Mouse (Mus musculus) lung, embryonic 14.5 days (tissue): ENCODE results near the gene Slc5a4b. TPM values are rescaled to one million over a fixed set of nuclear protein-coding genes. Genes with fewer than 3 reads are reported as not detected.

ENCODE experiments used
- ATAC-seq: fragments of 200-750 bp; cut with Nextera tagmentation; 2 replicates; pipeline ENCODE4 v1.8.0; 2017; ENCODE audit warnings: mild to moderate bottlenecking, moderate TSS enrichment, moderate library complexity; ENCODE audit not compliant: insufficient read depth
- DNase-seq: peaks from one replicate; pipeline ENCODE4 v3.0.0-alpha.2; 2015
- H3K27ac ChIP-seq: fragments of 300-500 bp; sonication (generic); 2 replicates; pipeline ENCODE4 v1.5.1; 2014; ENCODE audit warnings: low read depth, mild to moderate bottlenecking, moderate library complexity
- H3K27me3 ChIP-seq: fragments of 300-500 bp; sonication (generic); 2 replicates; pipeline ENCODE4 v1.6.1; 2014; ENCODE audit warnings: low read length, control low read depth; ENCODE audit not compliant: insufficient read depth
- H3K36me3 ChIP-seq: fragments of 300-500 bp; sonication (generic); 2 replicates; pipeline ENCODE4 v1.6.1; 2014; ENCODE audit warnings: control low read depth; ENCODE audit not compliant: insufficient read depth
- H3K4me1 ChIP-seq: fragments of 300-500 bp; sonication (generic); 2 replicates; pipeline ENCODE4 v1.6.1; 2014; ENCODE audit warnings: antibody characterized with exemption, control low read depth; ENCODE audit not compliant: insufficient read depth
- H3K4me2 ChIP-seq: fragments of 300-500 bp; sonication (generic); 2 replicates; pipeline ENCODE4 v1.6.1; 2014; ENCODE audit warnings: mild to moderate bottlenecking
- H3K4me3 ChIP-seq: fragments of 300-500 bp; sonication (generic); 2 replicates; pipeline ENCODE4 v1.5.1; 2014; ENCODE audit warnings: low read depth, low read length
- H3K9ac ChIP-seq: fragments of 300-500 bp; sonication (generic); 2 replicates; pipeline ENCODE4 v1.6.1; 2014
- H3K9me3 ChIP-seq: fragments of 300-500 bp; sonication (generic); 2 replicates; pipeline ENCODE4 v1.6.1; 2016; ENCODE audit warnings: low read depth, low read length, control low read depth
- CTCF ChIP-seq: IDR thresholded peaks from 2 replicates; pipeline ENCODE4 v1.5.1; 2016; ENCODE audit warnings: antibody characterized with exemption, low read depth
- WGBS: fragments of 180-500 bp; shearing (Covaris S2); extraction: QIAGEN DNeasy Blood & Tissue Kit; methylation state at CpG from one replicate; pipeline ENCODE4 v1.1.7; 2014; 5-methylcytosine and 5-hydroxymethylcytosine counted together
- polyA plus RNA-seq: library from polyadenylated mRNA; unstranded; fragments of >200 nt; fragmentation: Nextera tagmentation; extraction: Ambion mirVana; gene quantifications from 2 replicates; pipeline ENCODE4 v1.2.1, GENCODE M21; 2014

Gene Slc5a4b
- polyA plus RNA-seq, result not detected in 2 replicates

- ATAC-seq (no peak), DNase-seq (no peak)
- Histone ChIP-seq H3K27me3 (no peaks in the 10 kb centered on the region), H3K9ac (no peak within 1 kb of the TSS), H3K4me1 (no peaks in the 10 kb centered on the region), H3K36me3 (no peaks in the 10 kb centered on the region), H3K4me3 (no peak within 1 kb of the TSS), H3K27ac (no peak within 1 kb of the TSS), H3K9me3 (no peaks in the 10 kb centered on the region), H3K4me2 (no peak within 1 kb of the TSS)
- 88% methylated on average over 4 of the region's 4 CpGs for WGBS
- TF ChIP-seq CTCF, result no peak
Measured at GRCm38 (mm10) chr10:76110861-76111260, at the start of gene Slc5a4b. Gene Slc5a4b (minus strand): TSS chr10:76110961.

- TF ChIP-seq CTCF, result no peak
- H3K4me3 ChIP-seq, result no peak overlapping the region
- 25% methylated on average over 1 of the region's 1 CpGs for WGBS
- H3K27ac ChIP-seq, result no peak overlapping the region
- ATAC-seq, result no peak
- no peak for DNase-seq
- H3K9ac ChIP-seq, result no peak overlapping the region
- no peak overlapping the region for H3K4me2 ChIP-seq
- no peaks in the 10 kb centered on the region for H3K36me3 ChIP-seq
- H3K27me3 ChIP-seq, result no peaks in the 10 kb centered on the region
- H3K4me1 ChIP-seq, result no peaks in the 10 kb centered on the region
- no peaks in the 10 kb centered on the region for H3K9me3 ChIP-seq
Measured at GRCm38 (mm10) chr10:76158009-76158408, 47.2 kb upstream of the Slc5a4b start.

GRCm38 (mm10) chr10:76157528-76157927 is 46.8 kb upstream of the Slc5a4b start:
- H3K4me1 ChIP-seq, result no peaks in the 10 kb centered on the region
- ATAC-seq (no peak), DNase-seq (no peak)
- H3K4me2 ChIP-seq, result no peak overlapping the region
- no peak overlapping the region for H3K4me3 ChIP-seq
- no peak for TF ChIP-seq CTCF
- WGBS, result 68% methylated on average over 5 of the region's 5 CpGs
- no peaks in the 10 kb centered on the region for H3K27me3 ChIP-seq
- H3K9me3 ChIP-seq, result no peaks in the 10 kb centered on the region
- no peak overlapping the region for H3K9ac ChIP-seq
- H3K27ac ChIP-seq, result no peak overlapping the region
- no peaks in the 10 kb centered on the region for H3K36me3 ChIP-seq

- ATAC-seq, result no peak
- no peak for TF ChIP-seq CTCF
- H3K9ac ChIP-seq, result no peak overlapping the region
- 79% methylated on average over 7 of the region's 7 CpGs for WGBS
- no peak overlapping the region for H3K4me2 ChIP-seq
- H3K27ac ChIP-seq, result no peak overlapping the region
- no peaks in the 10 kb centered on the region for H3K4me1 ChIP-seq
- no peaks in the 10 kb centered on the region for H3K27me3 ChIP-seq
- DNase-seq, result no peak
- H3K4me3 ChIP-seq, result no peak overlapping the region
- H3K36me3 ChIP-seq, result no peaks in the 10 kb centered on the region
- H3K9me3 ChIP-seq, result no peaks in the 10 kb centered on the region
Measured at GRCm38 (mm10) chr10:76155911-76156310, 45.1 kb upstream of the Slc5a4b start.

GRCm38 (mm10) chr10:76147278-76147677 is 36.5 kb upstream of the Slc5a4b start, which contains the start of gene Slc5a4a:
Gene Slc5a4a (plus strand): TSS chr10:76147451.
- TF ChIP-seq CTCF, result no peak
- H3K4me1 ChIP-seq, result no peaks in the 10 kb centered on the region
- H3K27ac ChIP-seq, result no peak within 1 kb of the TSS
- no peaks in the 10 kb centered on the region for H3K36me3 ChIP-seq
- H3K4me3 ChIP-seq, result no peak within 1 kb of the TSS
- WGBS, result 71% methylated on average over 5 of the region's 5 CpGs
- H3K9me3 ChIP-seq, result no peaks in the 10 kb centered on the region
- DNase-seq (no peak), ATAC-seq (no peak)
- H3K9ac ChIP-seq, result no peak within 1 kb of the TSS
- H3K4me2 ChIP-seq, result no peak within 1 kb of the TSS
- no peaks in the 10 kb centered on the region for H3K27me3 ChIP-seq

- Histone ChIP-seq H3K4me1 (no peaks in the 10 kb centered on the region), H3K4me3 (no peak overlapping the region), H3K9ac (no peak overlapping the region), H3K4me2 (no peak overlapping the region), H3K27me3 (no peaks in the 10 kb centered on the region), H3K27ac (no peak overlapping the region), H3K9me3 (no peaks in the 10 kb centered on the region), H3K36me3 (no peaks in the 10 kb centered on the region)
- no peak for DNase-seq
- TF ChIP-seq CTCF, result no peak
- 56% methylated on average over 8 of the region's 8 CpGs for WGBS
- no peak for ATAC-seq
Measured at GRCm38 (mm10) chr10:76146846-76147245, 36.1 kb upstream of the Slc5a4b start.

GRCm38 (mm10) chr10:76136318-76136717 is 25.6 kb upstream of the Slc5a4b start:
- 64% methylated on average over 2 of the region's 2 CpGs for WGBS
- no peak for TF ChIP-seq CTCF
- no peak overlapping the region for H3K4me3 ChIP-seq
- H3K9ac ChIP-seq, result no peak overlapping the region
- no peaks in the 10 kb centered on the region for H3K36me3 ChIP-seq
- H3K27me3 ChIP-seq, result no peaks in the 10 kb centered on the region
- H3K4me2 ChIP-seq, result no peak overlapping the region
- no peak for ATAC-seq
- no peak for DNase-seq
- H3K4me1 ChIP-seq, result no peaks in the 10 kb centered on the region
- no peak overlapping the region for H3K27ac ChIP-seq
- H3K9me3 ChIP-seq, result no peaks in the 10 kb centered on the region

GRCm38 (mm10) chr10:76132506-76132905 is 21.7 kb upstream of the Slc5a4b start:
- Histone ChIP-seq H3K27me3 (no peaks in the 10 kb centered on the region), H3K4me1 (no peaks in the 10 kb centered on the region), H3K4me2 (no peak overlapping the region), H3K27ac (no peak overlapping the region), H3K9me3 (no peaks in the 10 kb centered on the region), H3K9ac (no peak overlapping the region), H3K4me3 (no peak overlapping the region), H3K36me3 (no peaks in the 10 kb centered on the region)
- WGBS, result 60% methylated on average over 4 of the region's 4 CpGs
- ATAC-seq, result no peak
- TF ChIP-seq CTCF, result no peak
- DNase-seq, result no peak
